Mouse (Mus musculus): ENCODE measurements around the gene 1700029F12Rik.

Gene 1700029F12Rik

GRCm38 (mm10) chr13:97034262-97034661 lies at the start of gene 1700029F12Rik:
Gene 1700029F12Rik (minus strand): TSS chr13:97034362.
- DNase-seq (ENCODE audit: low spot score): no peak

- DNase-seq (ENCODE audit: low spot score): no peak
These were observed 48.3 kb upstream of the 1700029F12Rik start for GRCm38 (mm10) chr13:97082432-97082831.

- no peak for DNase-seq (ENCODE audit: low spot score)
These were observed 46.5 kb upstream of the 1700029F12Rik start for GRCm38 (mm10) chr13:97080615-97081014.

GRCm38 (mm10) chr13:97080201-97080600 lies 46.0 kb upstream of the 1700029F12Rik start:
- no peak for DNase-seq (ENCODE audit: low spot score)

GRCm38 (mm10) chr13:97077556-97077955 lies 43.4 kb upstream of the 1700029F12Rik start:
- DNase-seq (ENCODE audit: low spot score): no peak

- DNase-seq (ENCODE audit: low spot score): no peak
These were observed 39.3 kb upstream of the 1700029F12Rik start for GRCm38 (mm10) chr13:97073497-97073896.

- DNase-seq (ENCODE audit: low spot score): no peak
These were observed 37.6 kb upstream of the 1700029F12Rik start for GRCm38 (mm10) chr13:97071626-97072241.

GRCm38 (mm10) chr13:97070931-97071625 lies 36.9 kb upstream of the 1700029F12Rik start:
- DNase-seq (ENCODE audit: low spot score): no peak

GRCm38 (mm10) chr13:97068151-97068550 lies 34.0 kb upstream of the 1700029F12Rik start:
- no peak for DNase-seq (ENCODE audit: low spot score)

- no peak for DNase-seq (ENCODE audit: low spot score)
These were observed 33.5 kb upstream of the 1700029F12Rik start for GRCm38 (mm10) chr13:97067691-97068090.

- no peak for DNase-seq (ENCODE audit: low spot score)
These were observed 32.7 kb upstream of the 1700029F12Rik start, which contains the start of gene Fam169a for GRCm38 (mm10) chr13:97066649-97067550. Gene Fam169a (plus strand): TSS chr13:97067286.

GRCm38 (mm10) chr13:97064844-97065621 lies 30.9 kb upstream of the 1700029F12Rik start:
- DNase-seq (ENCODE audit: low spot score): peak; percentile 20

GRCm38 (mm10) chr13:97064413-97064812 lies 30.3 kb upstream of the 1700029F12Rik start:
- no peak for DNase-seq (ENCODE audit: low spot score)

GRCm38 (mm10) chr13:97063431-97063830 lies 29.3 kb upstream of the 1700029F12Rik start:
- DNase-seq (ENCODE audit: low spot score): no peak

GRCm38 (mm10) chr13:97062151-97062550 lies 28.0 kb upstream of the 1700029F12Rik start:
- DNase-seq (ENCODE audit: low spot score): no peak

GRCm38 (mm10) chr13:97060331-97060730 lies 26.2 kb upstream of the 1700029F12Rik start:
- DNase-seq (ENCODE audit: low spot score): no peak

- no peak for DNase-seq (ENCODE audit: low spot score)
These were observed 25.6 kb upstream of the 1700029F12Rik start for GRCm38 (mm10) chr13:97059746-97060145.

- DNase-seq (ENCODE audit: low spot score): no peak
These were observed 23.7 kb upstream of the 1700029F12Rik start for GRCm38 (mm10) chr13:97057817-97058216.

- peak; percentile 78 for DNase-seq (ENCODE audit: low spot score)
These were observed 19.7 kb upstream of the 1700029F12Rik start for GRCm38 (mm10) chr13:97053844-97054243.

GRCm38 (mm10) chr13:97052667-97053066 lies 18.5 kb upstream of the 1700029F12Rik start:
- DNase-seq (ENCODE audit: low spot score): peak; percentile 70

- DNase-seq (ENCODE audit: low spot score): no peak
These were observed 17.0 kb upstream of the 1700029F12Rik start for GRCm38 (mm10) chr13:97051158-97051557.

- DNase-seq (ENCODE audit: low spot score): no peak
These were observed 4.1 kb downstream of the 1700029F12Rik start for GRCm38 (mm10) chr13:97030075-97030474.
